27 mouse cellular contexts compared by ENCODE assay signal in genomic region chr9:116943902-116944301, GRCm38 (mm10).
DNase-seq lines count a peak whose midpoint lies in the region; ATAC-seq and TF ChIP-seq lines count a peak whose summit lies in the region.
"Had no signal": no experiment of that assay in that cellular context is flagged by ENCODE, and none has a peak within 500 bp of the region (broad histone marks: within the 10 kb centered on the region; RNA-seq: fewer than 3 reads in every experiment).

No protein-coding gene starts in this region.

- no peak for TF ChIP-seq CTCF in intestine, postnatal 0 days (IDR thresholded peaks at IDR 0.05; ENCODE audit: low read depth)

- ATAC-seq in intestine, embryonic 15.5 days = no peak
- ATAC-seq in intestine, postnatal 0 days = no peak
- ATAC-seq in neural tube, embryonic 13.5 days (ENCODE audit: low read depth) = no peak
- no peak for ATAC-seq in limb, embryonic 11.5 days (ENCODE audit: insufficient number of reproducible peaks, low FRiP score, low TSS enrichment, low read depth)
- no peak; the same call in 1 of the 2 replicates for ATAC-seq in limb, embryonic 14.5 days (ENCODE audit: low FRiP score, low read depth)
- no peak for ATAC-seq in kidney, embryonic 15.5 days (replicated peaks; ENCODE audit: low FRiP score)
- ATAC-seq: CD4-positive, CD25-positive, alpha-beta regulatory T cell, adult 4 months; forebrain, embryonic 14.5 days; forebrain, postnatal 0 days; hindbrain, postnatal 0 days had no signal

- H3K27me3 ChIP-seq in intestine, embryonic 15.5 days (replicated peaks) = no peaks in the 10 kb centered on the region
- no peaks in the 10 kb centered on the region for H3K27me3 ChIP-seq in intestine, postnatal 0 days (replicated peaks; ENCODE audit: control insufficient read depth, insufficient read depth, low read length)
- H3K27me3 ChIP-seq in neural tube, embryonic 13.5 days = no peaks in the 10 kb centered on the region
- no peaks in the 10 kb centered on the region for H3K27me3 ChIP-seq in limb, embryonic 11.5 days (ENCODE audit: control insufficient read depth, insufficient read depth, low read length)
- H3K27me3 ChIP-seq in limb, embryonic 14.5 days (ENCODE audit: control insufficient read depth, insufficient read depth, low read length) = no peaks in the 10 kb centered on the region
- no peaks in the 10 kb centered on the region for H3K27me3 ChIP-seq in kidney, embryonic 15.5 days
- H3K27me3 ChIP-seq: embryonic facial prominence, embryonic 15.5 days; heart, embryonic 12.5 days; heart, embryonic 15.5 days had no signal

- TF ChIP-seq POLR2A in limb, embryonic 14.5 days (IDR thresholded peaks at IDR 0.05; ENCODE audit: borderline replicate concordance, extremely low read depth, insufficient read depth, insufficient read length) = no peak

- WGBS in intestine, embryonic 15.5 days = 68% methylated on average over 15 of the region's 15 CpGs
- 75% methylated on average over 15 of the region's 15 CpGs for WGBS in intestine, postnatal 0 days
- 73% methylated on average over 15 of the region's 15 CpGs for WGBS in neural tube, embryonic 13.5 days
- WGBS in limb, embryonic 11.5 days = 71% methylated on average over 15 of the region's 15 CpGs
- WGBS in limb, embryonic 14.5 days = 48% methylated on average over 15 of the region's 15 CpGs
- 66% methylated on average over 15 of the region's 15 CpGs for WGBS in kidney, embryonic 15.5 days

- no peaks in the 10 kb centered on the region for H3K9me3 ChIP-seq in intestine, embryonic 15.5 days
- H3K9me3 ChIP-seq in intestine, postnatal 0 days (ENCODE audit: control insufficient read depth) = no peaks in the 10 kb centered on the region
- H3K9me3 ChIP-seq in neural tube, embryonic 13.5 days = no peaks in the 10 kb centered on the region
- no peaks in the 10 kb centered on the region for H3K9me3 ChIP-seq in limb, embryonic 11.5 days (ENCODE audit: control insufficient read depth, low read length)
- no peaks in the 10 kb centered on the region for H3K9me3 ChIP-seq in limb, embryonic 14.5 days (ENCODE audit: control insufficient read depth, low read length)
- H3K9me3 ChIP-seq in kidney, embryonic 15.5 days (replicated peaks) = no peaks in the 10 kb centered on the region
- H3K9me3 ChIP-seq: embryonic facial prominence, embryonic 15.5 days; heart, embryonic 15.5 days had no signal

- no peak overlapping the region for H3K4me2 ChIP-seq in intestine, embryonic 15.5 days (replicated peaks)
- no peak overlapping the region for H3K4me2 ChIP-seq in intestine, postnatal 0 days (replicated peaks; ENCODE audit: low read depth)
- no peak overlapping the region for H3K4me2 ChIP-seq in neural tube, embryonic 13.5 days
- no peak overlapping the region for H3K4me2 ChIP-seq in limb, embryonic 11.5 days (ENCODE audit: low read depth, severe bottlenecking)
- H3K4me2 ChIP-seq in limb, embryonic 14.5 days (replicated peaks; ENCODE audit: low read depth, low read length, severe bottlenecking) = no peak overlapping the region
- H3K4me2 ChIP-seq in kidney, embryonic 15.5 days = no peak overlapping the region
- H3K4me2 ChIP-seq: embryonic facial prominence, embryonic 15.5 days; heart, embryonic 12.5 days; heart, embryonic 15.5 days; hindbrain, embryonic 14.5 days had no signal

- no peak overlapping the region for H3K9ac ChIP-seq in intestine, embryonic 15.5 days
- no peak overlapping the region for H3K9ac ChIP-seq in intestine, postnatal 0 days (ENCODE audit: low read depth, low read length)
- H3K9ac ChIP-seq in neural tube, embryonic 13.5 days = no peak overlapping the region
- no peak overlapping the region for H3K9ac ChIP-seq in limb, embryonic 11.5 days (ENCODE audit: low read length)
- no peak overlapping the region for H3K9ac ChIP-seq in limb, embryonic 14.5 days (ENCODE audit: low read depth, low read length, severe bottlenecking)
- no peak overlapping the region for H3K9ac ChIP-seq in kidney, embryonic 15.5 days
- H3K9ac ChIP-seq: embryonic facial prominence, embryonic 15.5 days; forebrain, postnatal 0 days; heart, embryonic 12.5 days; heart, embryonic 15.5 days; hindbrain, embryonic 14.5 days had no signal

- 0 out of 2 replicates have a peak overlapping the region, but pooled peaks have one; percentile 1 for H3K27ac ChIP-seq in intestine, embryonic 15.5 days
- no peak overlapping the region for H3K27ac ChIP-seq in intestine, postnatal 0 days (ENCODE audit: low read depth, low read length)
- H3K27ac ChIP-seq in neural tube, embryonic 13.5 days (replicated peaks) = peak overlapping the region; percentile 46
- H3K27ac ChIP-seq in limb, embryonic 11.5 days (replicated peaks; ENCODE audit: low read depth, low read length) = 0 out of 2 replicates have a peak overlapping the region, but pooled peaks have one; percentile 39
- H3K27ac ChIP-seq in limb, embryonic 14.5 days (replicated peaks; ENCODE audit: low read depth, low read length) = no peak overlapping the region
- H3K27ac ChIP-seq in kidney, embryonic 15.5 days = no peak overlapping the region
- H3K27ac ChIP-seq: embryonic facial prominence, embryonic 15.5 days; heart, embryonic 15.5 days; hindbrain, embryonic 14.5 days; hindbrain, postnatal 0 days had no signal

- no peaks in the 10 kb centered on the region for H3K36me3 ChIP-seq in intestine, embryonic 15.5 days
- no peaks in the 10 kb centered on the region for H3K36me3 ChIP-seq in intestine, postnatal 0 days (ENCODE audit: control insufficient read depth, insufficient read depth)
- no peaks in the 10 kb centered on the region for H3K36me3 ChIP-seq in neural tube, embryonic 13.5 days
- H3K36me3 ChIP-seq in limb, embryonic 11.5 days (ENCODE audit: control insufficient read depth, insufficient read depth, low read length) = no peaks in the 10 kb centered on the region
- no peaks in the 10 kb centered on the region for H3K36me3 ChIP-seq in limb, embryonic 14.5 days (ENCODE audit: control insufficient read depth, insufficient read depth, low read length)
- no peaks in the 10 kb centered on the region for H3K36me3 ChIP-seq in kidney, embryonic 15.5 days
- H3K36me3 ChIP-seq: embryonic facial prominence, embryonic 15.5 days; heart, embryonic 12.5 days; heart, embryonic 15.5 days had no signal

- H3K4me3 ChIP-seq in intestine, embryonic 15.5 days (replicated peaks) = no peak overlapping the region
- no peak overlapping the region for H3K4me3 ChIP-seq in intestine, postnatal 0 days (ENCODE audit: low read depth, low read length)
- H3K4me3 ChIP-seq in neural tube, embryonic 13.5 days = no peak overlapping the region
- no peak overlapping the region for H3K4me3 ChIP-seq in limb, embryonic 11.5 days (ENCODE audit: low read depth, low read length)
- H3K4me3 ChIP-seq in limb, embryonic 14.5 days (replicated peaks; ENCODE audit: low read length) = no peak overlapping the region
- H3K4me3 ChIP-seq in kidney, embryonic 15.5 days (replicated peaks) = no peak overlapping the region
- H3K4me3 ChIP-seq: embryonic facial prominence, embryonic 15.5 days; heart, embryonic 12.5 days; heart, embryonic 15.5 days had no signal

- H3K4me1 ChIP-seq in intestine, embryonic 15.5 days (replicated peaks) = no peaks in the 10 kb centered on the region; the same call in 1 of the 2 replicates
- H3K4me1 ChIP-seq in intestine, postnatal 0 days (replicated peaks; ENCODE audit: control insufficient read depth, insufficient read depth, low read length) = no peaks in the 10 kb centered on the region
- H3K4me1 ChIP-seq in neural tube, embryonic 13.5 days (replicated peaks) = peaks cover 30% of the 10 kb centered on the region
- H3K4me1 ChIP-seq in limb, embryonic 11.5 days (ENCODE audit: control insufficient read depth, insufficient read depth, low read length) = peaks cover 22% of the 10 kb centered on the region
- H3K4me1 ChIP-seq in limb, embryonic 14.5 days (ENCODE audit: control insufficient read depth, insufficient read depth, low read length) = peaks cover 16% of the 10 kb centered on the region
- peaks cover 32% of the 10 kb centered on the region for H3K4me1 ChIP-seq in kidney, embryonic 15.5 days
- H3K4me1 ChIP-seq: heart, embryonic 12.5 days; heart, embryonic 15.5 days had no signal

- DNase-seq in neural tube, embryonic 10.5 days (ENCODE audit: extremely low spot score, low spot score) = no peak
- no peak for DNase-seq in limb, embryonic 11.5 days (ENCODE audit: low spot score)
- peak; percentile 56 for DNase-seq in limb, embryonic 14.5 days (ENCODE audit: low spot score)
- no peak for DNase-seq in left cerebral cortex, adult 18-20 months (ENCODE audit: low spot score in 2 of 2)
- DNase-seq: adrenal gland, adult 2 months; adrenal gland, postnatal 14 days; cerebellum, adult 11-12 months; cerebellum, adult 8-10 months; cerebellum, postnatal 10 days; cerebellum, postnatal 36 days; embryo, embryonic 11 days; forebrain, postnatal 0 days; gastrocnemius, postnatal 25 days; heart, adult 18-20 months; heart, postnatal 10 days; heart, postnatal 4 days had no signal

Comparison
In these comparisons a context has a peak if more than half of its experiments do, and no peak if none do; other contexts are left out.
1. H3K27ac ChIP-seq: peak in intestine, embryonic 15.5 days (single experiment), neural tube, embryonic 13.5 days (single experiment) and limb, embryonic 11.5 days (single experiment); none in intestine, postnatal 0 days (single experiment), limb, embryonic 14.5 days (single experiment) and kidney, embryonic 15.5 days (single experiment).